Mouse (Mus musculus): ENCODE measurements around the gene Adam19. TPM values are rescaled to one million over a fixed set of nuclear protein-coding genes. Genes with fewer than 3 reads are reported as not detected.
"Not testable (repeated sequence)": the region's sequence is repeated elsewhere in the genome, so short reads cannot be mapped to it uniquely, and the experiment has no call there.

Gene Adam19
- polyA plus RNA-seq, 1 experiment from 2014 or later: 8.3 TPM

- H3K9me3 ChIP-seq (ENCODE audit: control insufficient read depth, low read length): no peaks in the 10 kb centered on the region
- no peak overlapping the region for H3K4me3 ChIP-seq (replicated peaks; ENCODE audit: low read depth, low read length)
- H3K4me2 ChIP-seq (ENCODE audit: low read length): no peak overlapping the region
- no peaks in the 10 kb centered on the region for H3K4me1 ChIP-seq (ENCODE audit: control insufficient read depth, insufficient read depth, low read length)
- no peak overlapping the region for H3K27ac ChIP-seq (replicated peaks; ENCODE audit: low read depth, low read length)
- H3K9ac ChIP-seq (replicated peaks; ENCODE audit: low read length): no peak overlapping the region
- 93% methylated on average over 6 of the region's 6 CpGs for WGBS
- no peaks in the 10 kb centered on the region for H3K36me3 ChIP-seq (ENCODE audit: control insufficient read depth, insufficient read depth, low read length)
- no peak for DNase-seq
- no peak for ATAC-seq (ENCODE audit: low FRiP score, low TSS enrichment)
- H3K27me3 ChIP-seq (ENCODE audit: control insufficient read depth, insufficient read depth, low read length): no peaks in the 10 kb centered on the region
Observed at GRCm38 (mm10) chr11:46176155-46176554, 120.4 kb downstream of the Adam19 start.

GRCm38 (mm10) chr11:46177246-46178043 is 121.7 kb downstream of the Adam19 start:
- Histone ChIP-seq H3K36me3 (ENCODE audit: control insufficient read depth, insufficient read depth, low read length) (no peaks in the 10 kb centered on the region), H3K9ac (replicated peaks; ENCODE audit: low read length) (no peak overlapping the region), H3K27ac (replicated peaks; ENCODE audit: low read depth, low read length) (no peak overlapping the region), H3K27me3 (ENCODE audit: control insufficient read depth, insufficient read depth, low read length) (no peaks in the 10 kb centered on the region), H3K4me2 (ENCODE audit: low read length) (no peak overlapping the region), H3K4me1 (ENCODE audit: control insufficient read depth, insufficient read depth, low read length) (no peaks in the 10 kb centered on the region), H3K4me3 (replicated peaks; ENCODE audit: low read depth, low read length) (no peak overlapping the region), H3K9me3 (ENCODE audit: control insufficient read depth, low read length) (no peaks in the 10 kb centered on the region)
- WGBS: 81% methylated on average over 10 of the region's 10 CpGs
- DNase-seq (no peak), ATAC-seq (ENCODE audit: low FRiP score, low TSS enrichment) (no peak)

GRCm38 (mm10) chr11:46182031-46182430 is 126.2 kb downstream of the Adam19 start:
- DNase-seq: not testable (repeated sequence)

GRCm38 (mm10) chr11:46184946-46185345 is 129.2 kb downstream of the Adam19 start:
- no peak overlapping the region for H3K27ac ChIP-seq (replicated peaks; ENCODE audit: low read depth, low read length)
- 81% methylated on average over 3 of the region's 3 CpGs for WGBS
- no peaks in the 10 kb centered on the region for H3K4me1 ChIP-seq (ENCODE audit: control insufficient read depth, insufficient read depth, low read length)
- no peak overlapping the region for H3K4me2 ChIP-seq (ENCODE audit: low read length)
- H3K36me3 ChIP-seq (ENCODE audit: control insufficient read depth, insufficient read depth, low read length): no peaks in the 10 kb centered on the region
- no peaks in the 10 kb centered on the region for H3K27me3 ChIP-seq (ENCODE audit: control insufficient read depth, insufficient read depth, low read length)
- ATAC-seq (ENCODE audit: low FRiP score, low TSS enrichment) (no peak), DNase-seq (no peak)
- H3K4me3 ChIP-seq (replicated peaks; ENCODE audit: low read depth, low read length): no peak overlapping the region
- no peaks in the 10 kb centered on the region for H3K9me3 ChIP-seq (ENCODE audit: control insufficient read depth, low read length)
- no peak overlapping the region for H3K9ac ChIP-seq (replicated peaks; ENCODE audit: low read length)

More at GRCm38 (mm10) chr11:46182031-46182430, 126.2 kb downstream of the Adam19 start:
- 73% methylated on average over 1 of the region's 1 CpGs for WGBS
- H3K4me2 ChIP-seq (ENCODE audit: low read length); H3K27me3 ChIP-seq (ENCODE audit: control insufficient read depth, insufficient read depth, low read length); H3K27ac ChIP-seq (replicated peaks; ENCODE audit: low read depth, low read length); H3K36me3 ChIP-seq (ENCODE audit: control insufficient read depth, insufficient read depth, low read length); H3K4me1 ChIP-seq (ENCODE audit: control insufficient read depth, insufficient read depth, low read length); ATAC-seq (ENCODE audit: low FRiP score, low TSS enrichment); H3K4me3 ChIP-seq (replicated peaks; ENCODE audit: low read depth, low read length); H3K9ac ChIP-seq (replicated peaks; ENCODE audit: low read length); H3K9me3 ChIP-seq (ENCODE audit: control insufficient read depth, low read length): not testable (repeated sequence)

- no peak for DNase-seq
Observed at GRCm38 (mm10) chr11:46185486-46185885, 129.7 kb downstream of the Adam19 start.

GRCm38 (mm10) chr11:46188283-46188682 is 132.5 kb downstream of the Adam19 start:
- no peak for ATAC-seq (ENCODE audit: low FRiP score, low TSS enrichment)
- WGBS: 76% methylated on average over 2 of the region's 2 CpGs
- no peak for DNase-seq

More at GRCm38 (mm10) chr11:46185486-46185885, 129.7 kb downstream of the Adam19 start:
- no peaks in the 10 kb centered on the region for H3K9me3 ChIP-seq (ENCODE audit: control insufficient read depth, low read length)
- H3K27me3 ChIP-seq (ENCODE audit: control insufficient read depth, insufficient read depth, low read length): no peaks in the 10 kb centered on the region
- no peaks in the 10 kb centered on the region for H3K36me3 ChIP-seq (ENCODE audit: control insufficient read depth, insufficient read depth, low read length)
- no peak overlapping the region for H3K9ac ChIP-seq (replicated peaks; ENCODE audit: low read length)
- ATAC-seq (ENCODE audit: low FRiP score, low TSS enrichment): no peak
- no peak overlapping the region for H3K4me2 ChIP-seq (ENCODE audit: low read length)
- no peak overlapping the region for H3K27ac ChIP-seq (replicated peaks; ENCODE audit: low read depth, low read length)
- H3K4me1 ChIP-seq (ENCODE audit: control insufficient read depth, insufficient read depth, low read length): no peaks in the 10 kb centered on the region
- WGBS: 36% methylated on average over 4 of the region's 4 CpGs
- no peak overlapping the region for H3K4me3 ChIP-seq (replicated peaks; ENCODE audit: low read depth, low read length)

GRCm38 (mm10) chr11:46194175-46194574 is 138.4 kb downstream of the Adam19 start:
- DNase-seq (no peak), ATAC-seq (ENCODE audit: low FRiP score, low TSS enrichment) (no peak)
- Histone ChIP-seq H3K9ac (replicated peaks; ENCODE audit: low read length) (no peak overlapping the region), H3K36me3 (ENCODE audit: control insufficient read depth, insufficient read depth, low read length) (peaks cover 56% of the 10 kb centered on the region), H3K4me3 (replicated peaks; ENCODE audit: low read depth, low read length) (no peak overlapping the region), H3K27me3 (ENCODE audit: control insufficient read depth, insufficient read depth, low read length) (no peaks in the 10 kb centered on the region), H3K4me1 (ENCODE audit: control insufficient read depth, insufficient read depth, low read length) (no peaks in the 10 kb centered on the region), H3K9me3 (ENCODE audit: control insufficient read depth, low read length) (no peaks in the 10 kb centered on the region), H3K27ac (replicated peaks; ENCODE audit: low read depth, low read length) (no peak overlapping the region), H3K4me2 (ENCODE audit: low read length) (no peak overlapping the region)
- 85% methylated on average over 4 of the region's 4 CpGs for WGBS

More at GRCm38 (mm10) chr11:46188283-46188682, 132.5 kb downstream of the Adam19 start:
- H3K9ac ChIP-seq (replicated peaks; ENCODE audit: low read length): no peak overlapping the region
- H3K27me3 ChIP-seq (ENCODE audit: control insufficient read depth, insufficient read depth, low read length): no peaks in the 10 kb centered on the region
- H3K36me3 ChIP-seq (ENCODE audit: control insufficient read depth, insufficient read depth, low read length): peaks cover 7% of the 10 kb centered on the region
- H3K27ac ChIP-seq (replicated peaks; ENCODE audit: low read depth, low read length): no peak overlapping the region
- no peak overlapping the region for H3K4me2 ChIP-seq (ENCODE audit: low read length)
- H3K4me1 ChIP-seq (ENCODE audit: control insufficient read depth, insufficient read depth, low read length): no peaks in the 10 kb centered on the region
- no peaks in the 10 kb centered on the region for H3K9me3 ChIP-seq (ENCODE audit: control insufficient read depth, low read length)
- no peak overlapping the region for H3K4me3 ChIP-seq (replicated peaks; ENCODE audit: low read depth, low read length)

Data from midbrain, embryonic 14.5 days (tissue).